ENCODE assay signal across 22 mouse cellular contexts in the genomic region with DNA sequence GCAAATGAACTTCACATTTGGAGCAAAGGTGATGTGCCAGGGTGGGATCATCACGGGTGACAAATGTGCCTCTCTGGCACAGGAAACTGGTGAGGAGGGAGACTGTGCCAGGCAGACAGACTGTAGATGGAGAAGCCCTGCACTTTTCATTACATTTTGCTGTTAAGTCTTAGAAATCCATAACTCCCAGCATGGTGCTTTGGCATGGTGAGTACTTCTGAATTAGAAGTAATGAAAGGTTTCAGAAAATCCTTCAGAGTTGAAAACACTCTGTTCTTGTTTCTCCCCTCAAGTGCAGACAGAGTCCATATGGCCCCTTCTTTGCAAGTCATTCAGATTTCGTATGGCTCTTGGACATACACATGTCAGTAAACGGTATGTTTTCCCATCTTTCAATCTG.
A peak's percentile ranks its signal among the peaks of the same experiment; 100 is the strongest.
DNase-seq lines count a peak whose midpoint lies in the region; ATAC-seq lines count a peak whose summit lies in the region.
"Had no signal": no experiment of that assay in that cellular context is flagged by ENCODE, and none has a peak within 500 bp of the region (broad histone marks: within the 10 kb centered on the region; RNA-seq: fewer than 3 reads in every experiment).

No protein-coding gene starts in this region.

- no peak overlapping the region for H3K27ac ChIP-seq in forebrain, embryonic 13.5 days
- H3K27ac ChIP-seq in forebrain, embryonic 11.5 days (ENCODE audit: low read depth, low read length) = no peak overlapping the region
- H3K27ac ChIP-seq in forebrain, embryonic 16.5 days (ENCODE audit: low read length) = no peak overlapping the region
- H3K27ac ChIP-seq: hindbrain, embryonic 13.5 days; kidney, embryonic 15.5 days; limb, embryonic 13.5 days; lung, embryonic 15.5 days; neural tube, embryonic 13.5 days had no signal

- intact Hi-C loops in left cerebral cortex, postnatal 4 days (cut with DNase I) = no loop called here
- intact Hi-C loops in left cerebral cortex, postnatal 25 days (cut with DNase I) = no loop called here

- no peak overlapping the region for H3K4me3 ChIP-seq in forebrain, embryonic 13.5 days
- no peak overlapping the region for H3K4me3 ChIP-seq in forebrain, embryonic 11.5 days (ENCODE audit: low read depth, low read length)
- no peak overlapping the region for H3K4me3 ChIP-seq in forebrain, embryonic 16.5 days (replicated peaks; ENCODE audit: low read length)
- H3K4me3 ChIP-seq: erythroblast, embryonic 14.5 days; hindbrain, embryonic 13.5 days; kidney, embryonic 15.5 days; limb, embryonic 13.5 days; lung, embryonic 15.5 days; neural tube, embryonic 13.5 days had no signal

- no peaks in the 10 kb centered on the region for H3K9me3 ChIP-seq in forebrain, embryonic 13.5 days (replicated peaks)
- H3K9me3 ChIP-seq in forebrain, embryonic 11.5 days (ENCODE audit: control insufficient read depth, low read length) = no peaks in the 10 kb centered on the region
- H3K9me3 ChIP-seq in forebrain, embryonic 16.5 days (ENCODE audit: control insufficient read depth, low read length) = no peaks in the 10 kb centered on the region
- H3K9me3 ChIP-seq: hindbrain, embryonic 13.5 days; kidney, embryonic 15.5 days; limb, embryonic 13.5 days; lung, embryonic 15.5 days; neural tube, embryonic 13.5 days had no signal

- WGBS in forebrain, embryonic 13.5 days = 57% methylated on average over 3 of the region's 3 CpGs
- WGBS in forebrain, embryonic 11.5 days = 77% methylated on average over 3 of the region's 3 CpGs
- WGBS in forebrain, embryonic 16.5 days = 49% methylated on average over 3 of the region's 3 CpGs

- no peaks in the 10 kb centered on the region for H3K36me3 ChIP-seq in forebrain, embryonic 13.5 days (ENCODE audit: poor library complexity, severe bottlenecking)
- no peaks in the 10 kb centered on the region for H3K36me3 ChIP-seq in forebrain, embryonic 11.5 days (ENCODE audit: control insufficient read depth, insufficient read depth, low read length)
- H3K36me3 ChIP-seq in forebrain, embryonic 16.5 days (ENCODE audit: control insufficient read depth, insufficient read depth) = no peaks in the 10 kb centered on the region
- H3K36me3 ChIP-seq: hindbrain, embryonic 13.5 days; kidney, embryonic 15.5 days; limb, embryonic 13.5 days; lung, embryonic 15.5 days; neural tube, embryonic 13.5 days had no signal

- H3K9ac ChIP-seq in forebrain, embryonic 13.5 days = no peak overlapping the region
- H3K9ac ChIP-seq in forebrain, embryonic 11.5 days (ENCODE audit: low read length) = no peak overlapping the region
- H3K9ac ChIP-seq in forebrain, embryonic 16.5 days (replicated peaks; ENCODE audit: low read depth, low read length) = no peak overlapping the region
- H3K9ac ChIP-seq: hindbrain, embryonic 13.5 days; kidney, embryonic 15.5 days; limb, embryonic 13.5 days; lung, embryonic 15.5 days; neural tube, embryonic 13.5 days had no signal

- DNase-seq in forebrain, embryonic 11.5 days (ENCODE audit: low spot score) = no peak
- DNase-seq in left cerebral cortex, postnatal 4 days = peak; percentile 70
- DNase-seq in left cerebral cortex, postnatal 25 days (ENCODE audit: low spot score in 2 of 2) = no peak
- peak; percentile 12 for DNase-seq in cerebellum, adult 9-10 months
- no peak for DNase-seq in urinary bladder, postnatal 36 days (ENCODE audit: low spot score in 2 of 2)
- no peak for DNase-seq in testis, postnatal 10 days (ENCODE audit: low spot score)
- DNase-seq: adrenal gland, postnatal 14 days; gastrocnemius, postnatal 14 days; kidney, adult 18-20 months; kidney, postnatal 25 days; right cerebral cortex, postnatal 4 days had no signal

- H3K4me2 ChIP-seq in forebrain, embryonic 13.5 days = no peak overlapping the region
- H3K4me2 ChIP-seq in forebrain, embryonic 11.5 days (ENCODE audit: low read depth, low read length, severe bottlenecking) = no peak overlapping the region
- no peak overlapping the region for H3K4me2 ChIP-seq in forebrain, embryonic 16.5 days (ENCODE audit: low read length)
- H3K4me2 ChIP-seq: hindbrain, embryonic 13.5 days; kidney, embryonic 15.5 days; limb, embryonic 13.5 days; liver, embryonic 11.5 days; lung, embryonic 15.5 days; midbrain, embryonic 11.5 days; neural tube, embryonic 13.5 days had no signal

- peak; percentile 81; the same call in 1 of the 2 replicates for ATAC-seq in forebrain, embryonic 13.5 days
- no peak for ATAC-seq in forebrain, embryonic 11.5 days (replicated peaks; ENCODE audit: low FRiP score)
- peak; percentile 90 for ATAC-seq in forebrain, embryonic 16.5 days
- ATAC-seq: inflammation-experienced regulatory T-cells, adult 6 months had no signal

- no peaks in the 10 kb centered on the region for H3K4me1 ChIP-seq in forebrain, embryonic 13.5 days
- H3K4me1 ChIP-seq in forebrain, embryonic 11.5 days (replicated peaks; ENCODE audit: control insufficient read depth, insufficient read depth, low read length) = no peaks in the 10 kb centered on the region
- no peaks in the 10 kb centered on the region for H3K4me1 ChIP-seq in forebrain, embryonic 16.5 days (replicated peaks; ENCODE audit: control insufficient read depth, insufficient read depth, low read length)
- H3K4me1 ChIP-seq: hindbrain, embryonic 13.5 days; kidney, embryonic 15.5 days; limb, embryonic 13.5 days; lung, embryonic 15.5 days; neural tube, embryonic 13.5 days had no signal

- no peaks in the 10 kb centered on the region for H3K27me3 ChIP-seq in forebrain, embryonic 13.5 days
- H3K27me3 ChIP-seq in forebrain, embryonic 11.5 days (ENCODE audit: control insufficient read depth, insufficient read depth, low read length) = no peaks in the 10 kb centered on the region
- no peaks in the 10 kb centered on the region for H3K27me3 ChIP-seq in forebrain, embryonic 16.5 days (replicated peaks; ENCODE audit: control insufficient read depth, insufficient read depth, low read length)
- H3K27me3 ChIP-seq: hindbrain, embryonic 13.5 days; kidney, embryonic 15.5 days; limb, embryonic 13.5 days; lung, embryonic 15.5 days; neural tube, embryonic 13.5 days had no signal

Comparison
In these comparisons a context has a peak if more than half of its experiments do, and no peak if none do; other contexts are left out.
1. DNase-seq: peak in left cerebral cortex, postnatal 4 days (single experiment) and cerebellum, adult 9-10 months (single experiment); none in forebrain, embryonic 11.5 days (single experiment), left cerebral cortex, postnatal 25 days (0 of 2), urinary bladder, postnatal 36 days (0 of 2) and testis, postnatal 10 days (single experiment).